Mouse (Mus musculus) heart, embryonic 13.5 days (tissue): ENCODE measurements around the gene Brpf3. TPM values are rescaled to one million over a fixed set of nuclear protein-coding genes. Genes with fewer than 3 reads are reported as not detected.
"Not testable (repeated sequence)": the region's sequence is repeated elsewhere in the genome, so short reads cannot be mapped to it uniquely, and the experiment has no call there.

Source experiments
- ATAC-seq: fragments of 200-750 bp; cut with Nextera tagmentation; 2 replicates; pipeline ENCODE4 v1.8.0; 2017; ENCODE audit warnings: moderate TSS enrichment; ENCODE audit not compliant: insufficient number of reproducible peaks, low FRiP score, low TSS enrichment; ENCODE audit errors: extremely low read depth
- H3K27ac ChIP-seq: fragments of 300-500 bp; sonication (generic); replicated peaks from 2 replicates; pipeline ENCODE4 v1.5.1; 2015; ENCODE audit warnings: moderate library complexity, mild to moderate bottlenecking, inconsistent platforms
- H3K27me3 ChIP-seq: fragments of 300-500 bp; sonication (generic); replicated peaks from 2 replicates; pipeline ENCODE4 v1.6.1; 2015; ENCODE audit warnings: mild to moderate bottlenecking, inconsistent platforms
- H3K36me3 ChIP-seq: fragments of 300-500 bp; sonication (generic); 2 replicates; pipeline ENCODE4 v1.6.1; 2015; ENCODE audit warnings: mild to moderate bottlenecking, inconsistent platforms
- H3K4me1 ChIP-seq: fragments of 300-500 bp; sonication (generic); 2 replicates; pipeline ENCODE4 v1.6.1; 2015; ENCODE audit warnings: inconsistent platforms
- H3K4me2 ChIP-seq: fragments of 300-500 bp; sonication (generic); 2 replicates; pipeline ENCODE4 v1.6.1; 2015; ENCODE audit warnings: inconsistent platforms, mild to moderate bottlenecking, moderate library complexity
- H3K4me3 ChIP-seq: fragments of 300-500 bp; sonication (generic); 2 replicates; pipeline ENCODE4 v1.5.1; 2015; ENCODE audit warnings: moderate library complexity, mild to moderate bottlenecking, inconsistent platforms
- H3K9ac ChIP-seq: fragments of 300-500 bp; sonication (generic); 2 replicates; pipeline ENCODE4 v1.6.1; 2015; ENCODE audit warnings: inconsistent platforms, mild to moderate bottlenecking, moderate library complexity
- H3K9me3 ChIP-seq: fragments of 300-500 bp; sonication (generic); 2 replicates; pipeline ENCODE4 v1.6.1; 2016; ENCODE audit warnings: inconsistent platforms
- WGBS: fragments of 180-500 bp; shearing (Covaris S2); methylation state at CpG from one replicate; pipeline ENCODE4 v1.1.7; 2015; ENCODE audit warnings: mixed read lengths; 5-methylcytosine and 5-hydroxymethylcytosine counted together
- polyA plus RNA-seq: library from polyadenylated mRNA; unstranded; fragments of >200 nt; fragmentation: Nextera tagmentation; extraction: Ambion mirVana; gene quantifications from 2 replicates; pipeline ENCODE4 v1.2.1, GENCODE M21; 2015

Gene Brpf3
- polyA plus RNA-seq, 1 experiment from 2014 or later = 7.0 TPM

DNA sequence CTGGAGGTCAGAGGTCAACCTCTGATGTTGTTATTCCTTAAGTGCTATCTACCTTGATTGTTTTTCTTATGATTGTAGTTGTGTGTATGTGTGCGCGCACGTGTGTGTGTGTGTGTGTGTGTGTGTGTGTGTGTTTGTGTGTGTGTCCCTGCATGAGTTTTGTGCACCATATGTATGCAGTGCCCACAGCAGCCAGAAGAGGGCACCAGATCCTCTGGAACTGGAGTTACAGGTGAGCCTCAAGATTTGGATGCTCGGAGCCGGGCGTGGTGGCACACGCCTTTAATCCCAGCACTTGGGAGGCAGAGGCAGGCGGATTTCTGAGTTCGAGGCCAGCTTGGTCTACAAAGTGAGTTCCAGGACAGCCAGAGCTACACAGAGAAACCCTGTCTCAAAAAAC, 26.6 kb upstream of the Brpf3 start:
- ATAC-seq, H3K4me2 ChIP-seq, H3K27ac ChIP-seq, H3K36me3 ChIP-seq, H3K9me3 ChIP-seq, H3K4me3 ChIP-seq, H3K9ac ChIP-seq: not testable (repeated sequence)
- peaks cover 13% of the 10 kb centered on the region for H3K4me1 ChIP-seq
- H3K27me3 ChIP-seq = peaks cover 25% of the 10 kb centered on the region
- 94% methylated on average over 9 of the region's 9 CpGs for WGBS

DNA sequence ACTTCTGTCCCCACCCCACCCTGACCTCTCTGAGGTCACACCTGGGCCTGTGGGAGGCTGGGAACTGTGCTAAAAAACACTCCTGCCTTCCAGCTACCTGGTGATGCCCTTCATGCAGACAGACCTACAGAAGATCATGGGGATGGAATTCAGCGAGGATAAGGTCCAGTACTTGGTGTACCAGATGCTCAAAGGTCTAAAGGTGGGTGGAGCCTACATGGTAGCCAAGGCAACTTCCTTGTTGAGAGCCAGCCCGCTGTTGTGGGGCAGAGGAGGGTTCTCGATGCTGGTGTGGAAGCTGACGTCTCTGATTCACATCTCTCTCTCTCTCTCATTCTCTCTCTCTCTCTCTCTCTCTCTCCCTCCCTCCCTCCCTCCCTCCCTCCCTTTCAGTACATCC, 25.7 kb upstream of the Brpf3 start:
- Histone ChIP-seq H3K9me3 (no peaks in the 10 kb centered on the region; the same call in 1 of the 2 replicates), H3K4me3 (no peak overlapping the region), H3K27ac (no peak overlapping the region), H3K36me3 (no peaks in the 10 kb centered on the region), H3K9ac (no peak overlapping the region), H3K4me1 (peaks cover 5% of the 10 kb centered on the region), H3K27me3 (peaks cover 16% of the 10 kb centered on the region), H3K4me2 (no peak overlapping the region)
- ATAC-seq = no peak
- WGBS = 78% methylated on average over 4 of the region's 4 CpGs

- Histone ChIP-seq H3K9ac (no peak overlapping the region), H3K27me3 (no peaks in the 10 kb centered on the region), H3K9me3 (no peaks in the 10 kb centered on the region; the same call in 1 of the 2 replicates), H3K4me3 (no peak overlapping the region), H3K4me1 (peaks cover 11% of the 10 kb centered on the region), H3K4me2 (no peak overlapping the region), H3K36me3 (no peaks in the 10 kb centered on the region), H3K27ac (no peak overlapping the region)
- no peak for ATAC-seq
- 88% methylated on average over 3 of the region's 3 CpGs for WGBS
These were observed 24.1 kb upstream of the Brpf3 start for GRCm38 (mm10) chr17:28776817-28777216.

DNA sequence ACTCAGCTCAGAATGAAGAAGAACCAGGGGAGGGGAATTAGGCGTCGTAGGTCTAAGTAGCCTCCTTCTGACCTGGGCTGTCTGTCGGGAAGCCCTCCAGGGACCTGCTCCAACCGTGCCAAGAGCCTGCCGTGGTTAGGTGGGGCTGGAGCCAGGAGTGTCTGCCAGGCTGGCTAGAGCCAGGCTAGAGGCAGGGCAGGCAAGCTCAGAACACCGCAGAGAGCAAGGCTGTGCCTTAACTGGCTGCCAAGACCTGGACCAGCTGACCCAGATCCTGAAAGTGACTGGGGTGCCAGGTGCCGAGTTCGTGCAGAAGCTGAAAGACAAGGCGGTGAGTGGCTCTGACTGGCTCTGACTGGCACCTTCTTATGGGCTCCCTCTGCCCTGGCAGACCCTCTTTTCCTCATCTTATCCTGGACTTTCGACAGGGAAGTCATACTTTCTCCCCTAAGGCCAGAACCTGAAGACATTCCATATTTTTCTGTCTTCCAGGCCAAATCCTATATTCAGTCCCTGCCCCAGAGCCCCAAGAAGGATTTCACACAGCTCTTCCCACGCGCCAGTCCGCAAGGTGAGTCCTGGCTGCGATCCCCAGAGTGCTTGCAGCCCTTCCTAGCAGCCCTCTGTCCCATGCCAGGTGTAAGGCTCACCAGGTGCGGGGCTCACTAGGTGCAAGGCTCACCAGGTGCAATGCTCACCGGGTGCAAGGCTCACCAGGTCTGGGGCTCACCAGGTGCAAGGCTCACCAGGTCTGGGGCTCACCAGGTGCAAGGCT, 23.5 kb upstream of the Brpf3 start:
- Histone ChIP-seq H3K4me1 (peaks cover 11% of the 10 kb centered on the region), H3K36me3 (no peaks in the 10 kb centered on the region), H3K27ac (no peak overlapping the region), H3K27me3 (no peaks in the 10 kb centered on the region), H3K9ac (no peak overlapping the region), H3K4me2 (no peak overlapping the region), H3K4me3 (no peak overlapping the region), H3K9me3 (no peaks in the 10 kb centered on the region; the same call in 1 of the 2 replicates)
- WGBS = 74% methylated on average over 16 of the region's 16 CpGs
- no peak for ATAC-seq

DNA sequence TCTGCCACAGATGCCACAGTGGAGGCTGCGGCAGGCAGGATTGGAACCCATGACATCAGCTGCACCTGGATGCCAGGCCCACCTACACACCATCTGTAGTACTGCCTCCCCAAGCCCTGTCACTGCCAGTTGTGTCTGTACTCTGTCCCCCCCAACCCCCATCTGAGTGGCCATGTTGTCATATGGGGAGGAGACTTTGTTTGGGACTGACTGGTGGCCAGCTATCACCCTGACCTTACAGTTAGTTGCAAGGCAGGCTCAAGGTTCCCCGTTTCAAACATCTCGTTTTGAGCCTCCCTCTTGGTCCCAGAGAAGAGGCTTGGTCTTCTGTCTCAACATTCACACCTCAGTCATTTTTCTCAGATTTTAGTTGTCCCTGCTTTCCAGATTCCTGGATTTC, 21.2 kb upstream of the Brpf3 start:
- H3K27me3 ChIP-seq = no peaks in the 10 kb centered on the region
- no peaks in the 10 kb centered on the region for H3K9me3 ChIP-seq
- no peaks in the 10 kb centered on the region for H3K36me3 ChIP-seq
- no peak for ATAC-seq
- no peak overlapping the region for H3K4me3 ChIP-seq
- no peak overlapping the region for H3K27ac ChIP-seq
- no peak overlapping the region for H3K9ac ChIP-seq
- 89% methylated on average over 3 of the region's 3 CpGs for WGBS
- peaks cover 11% of the 10 kb centered on the region for H3K4me1 ChIP-seq
- H3K4me2 ChIP-seq = no peak overlapping the region

GRCm38 (mm10) chr17:28780836-28781235, 20.1 kb upstream of the Brpf3 start:
- Histone ChIP-seq H3K4me1 (peaks cover 11% of the 10 kb centered on the region), H3K27me3 (no peaks in the 10 kb centered on the region), H3K9me3 (no peaks in the 10 kb centered on the region), H3K27ac (peak overlapping the region; percentile 45; the same call in 1 of the 2 replicates), H3K4me2 (no peak overlapping the region), H3K9ac (no peak overlapping the region), H3K4me3 (no peak overlapping the region), H3K36me3 (no peaks in the 10 kb centered on the region)
- ATAC-seq = no peak
- 21% methylated on average over 3 of the region's 3 CpGs for WGBS

DNA sequence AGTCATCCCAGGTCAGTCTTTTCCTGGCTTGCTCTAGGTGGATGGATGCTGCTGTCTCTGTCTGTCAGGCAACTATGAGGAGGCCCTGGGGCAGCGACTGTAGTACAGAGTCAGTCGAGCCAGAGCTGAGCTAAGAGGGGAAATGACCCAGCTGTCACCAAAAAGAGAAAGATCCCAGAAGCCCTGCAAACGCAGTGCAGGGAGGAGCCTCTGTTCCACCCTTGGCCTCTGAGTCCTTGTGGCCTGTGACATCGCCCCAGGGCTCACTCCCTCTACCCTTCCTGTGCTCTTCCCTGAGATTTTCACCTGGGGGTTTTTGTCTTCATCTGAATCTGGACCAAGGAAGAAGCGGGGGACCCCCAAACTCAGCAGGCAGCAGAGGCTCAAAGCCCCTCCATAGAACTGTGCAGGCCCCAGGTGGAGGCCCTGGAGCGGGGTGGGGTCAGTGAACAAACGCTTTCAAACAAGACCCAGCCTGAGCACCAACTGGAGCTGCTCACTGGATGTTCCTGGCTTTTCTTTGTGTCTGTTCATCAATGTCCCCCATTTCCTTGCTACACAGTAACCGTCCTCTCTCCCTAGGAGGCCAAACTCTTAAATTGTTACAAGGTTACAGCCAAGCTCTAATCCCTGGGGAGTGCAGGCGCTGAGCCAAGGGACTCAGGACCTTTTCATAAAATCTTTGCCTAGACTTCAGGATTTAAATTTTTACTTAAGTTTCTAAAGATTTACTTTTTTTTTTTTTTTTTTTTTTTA, 19.4 kb upstream of the Brpf3 start:
- Histone ChIP-seq H3K4me3 (no peak overlapping the region), H3K9ac (no peak overlapping the region), H3K27me3 (no peaks in the 10 kb centered on the region), H3K36me3 (no peaks in the 10 kb centered on the region), H3K4me2 (no peak overlapping the region), H3K9me3 (no peaks in the 10 kb centered on the region), H3K27ac (peak overlapping the region; percentile 45; the same call in 1 of the 2 replicates), H3K4me1 (peaks cover 11% of the 10 kb centered on the region)
- 47% methylated on average over 9 of the region's 9 CpGs for WGBS
- no peak for ATAC-seq

DNA sequence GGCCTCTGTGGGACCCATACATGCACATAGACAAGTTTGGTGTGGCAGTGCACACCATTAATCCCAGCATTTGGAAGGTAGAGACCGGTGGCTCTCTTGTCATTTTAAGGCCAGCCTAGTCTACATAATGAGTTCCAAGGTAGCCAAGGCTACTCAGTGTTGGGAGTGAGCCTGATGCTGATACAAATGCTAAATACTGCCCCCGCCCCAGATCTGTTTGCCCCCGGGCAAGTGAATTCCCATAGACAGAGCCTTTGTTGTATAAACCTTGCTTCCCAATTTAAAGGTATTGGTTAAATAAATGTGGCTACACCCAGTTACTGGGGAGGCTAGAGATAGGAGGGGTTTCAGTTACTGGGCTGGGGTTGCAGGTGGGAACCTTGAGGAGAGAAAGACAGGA, 15.9 kb upstream of the Brpf3 start:
- no peaks in the 10 kb centered on the region for H3K36me3 ChIP-seq
- H3K4me2 ChIP-seq = no peak overlapping the region
- no peak overlapping the region for H3K4me3 ChIP-seq
- H3K4me1 ChIP-seq = peaks cover 11% of the 10 kb centered on the region
- no peak overlapping the region for H3K27ac ChIP-seq
- no peaks in the 10 kb centered on the region for H3K27me3 ChIP-seq
- WGBS = 87% methylated on average over 3 of the region's 3 CpGs
- no peak for ATAC-seq
- no peak overlapping the region for H3K9ac ChIP-seq
- H3K9me3 ChIP-seq = no peaks in the 10 kb centered on the region

DNA sequence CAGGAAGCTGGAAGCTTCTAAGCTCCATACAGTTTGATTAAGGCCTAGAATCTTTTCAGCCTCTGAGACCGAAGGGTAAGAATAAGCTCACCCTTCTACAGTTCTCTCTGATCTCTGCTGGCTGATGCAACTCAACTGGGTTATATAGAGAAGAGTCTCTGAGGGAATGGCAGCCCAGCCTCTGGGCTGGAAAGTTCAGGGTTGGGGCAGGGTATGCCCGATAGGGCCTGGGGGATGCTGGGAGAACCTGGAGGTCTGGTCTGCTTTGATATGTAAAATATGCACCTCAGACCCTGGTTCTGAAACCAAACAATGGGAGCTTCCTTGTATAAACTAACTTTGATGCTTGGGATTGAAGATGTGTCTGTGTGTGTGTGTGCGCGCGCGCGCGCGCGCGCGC, 13.4 kb upstream of the Brpf3 start:
- Histone ChIP-seq H3K9me3 (no peaks in the 10 kb centered on the region), H3K4me2 (no peak overlapping the region), H3K9ac (no peak overlapping the region), H3K4me1 (no peaks in the 10 kb centered on the region), H3K27me3 (no peaks in the 10 kb centered on the region), H3K36me3 (no peaks in the 10 kb centered on the region), H3K27ac (no peak overlapping the region), H3K4me3 (no peak overlapping the region)
- no peak for ATAC-seq
- 92% methylated on average over 12 of the region's 12 CpGs for WGBS

DNA sequence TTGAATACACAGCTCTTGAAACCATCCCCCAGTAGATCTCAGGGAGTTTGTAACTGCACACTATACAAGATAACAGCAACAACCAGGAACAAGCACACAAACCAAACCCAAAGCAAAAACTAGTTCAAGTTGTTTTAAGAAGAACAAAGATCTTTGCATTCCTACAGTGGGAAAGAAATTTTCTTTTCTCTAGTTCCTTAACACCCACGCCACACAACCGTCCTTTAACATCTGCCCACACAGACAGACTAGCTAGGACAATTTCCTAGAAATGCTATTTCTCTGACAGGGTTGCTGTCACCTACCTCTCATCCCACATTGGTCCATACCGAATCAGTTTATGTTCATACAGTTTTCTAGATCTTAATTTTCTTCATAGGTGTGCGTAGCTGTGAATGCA, 3.9 kb upstream of the Brpf3 start:
- Histone ChIP-seq H3K27ac (no peak overlapping the region), H3K9ac (no peak overlapping the region), H3K9me3 (peaks cover 4% of the 10 kb centered on the region; the same call in 1 of the 2 replicates), H3K27me3 (no peaks in the 10 kb centered on the region), H3K36me3 (no peaks in the 10 kb centered on the region), H3K4me1 (peaks cover 17% of the 10 kb centered on the region), H3K4me3 (no peak overlapping the region), H3K4me2 (no peak overlapping the region)
- 85% methylated on average over 4 of the region's 4 CpGs for WGBS
- no peak for ATAC-seq

GRCm38 (mm10) chr17:28799291-28800160, 1.4 kb upstream of the Brpf3 start:
- H3K9ac ChIP-seq = peak overlapping the region; percentile 100
- peak overlapping the region; percentile 99 for H3K27ac ChIP-seq
- H3K4me3 ChIP-seq = peak overlapping the region; percentile 87
- peak overlapping the region; percentile 96 for H3K4me2 ChIP-seq
- ATAC-seq = no peak
- 19% methylated on average over 14 of the region's 14 CpGs for WGBS
- H3K9me3 ChIP-seq = peaks cover 4% of the 10 kb centered on the region; the same call in 1 of the 2 replicates
- H3K4me1 ChIP-seq = peaks cover 40% of the 10 kb centered on the region
- H3K27me3 ChIP-seq = no peaks in the 10 kb centered on the region
- H3K36me3 ChIP-seq = peaks cover 2% of the 10 kb centered on the region; the same call in 1 of the 2 replicates
